Mouse (Mus musculus): ENCODE results near the gene Apool. TPM values are rescaled to one million over a fixed set of nuclear protein-coding genes. Genes with fewer than 3 reads are reported as not detected.

Apool gene
- total and polyA plus RNA-seq, 3 experiments = 32.9 to 34.6 TPM; not detected in 1

DNA sequence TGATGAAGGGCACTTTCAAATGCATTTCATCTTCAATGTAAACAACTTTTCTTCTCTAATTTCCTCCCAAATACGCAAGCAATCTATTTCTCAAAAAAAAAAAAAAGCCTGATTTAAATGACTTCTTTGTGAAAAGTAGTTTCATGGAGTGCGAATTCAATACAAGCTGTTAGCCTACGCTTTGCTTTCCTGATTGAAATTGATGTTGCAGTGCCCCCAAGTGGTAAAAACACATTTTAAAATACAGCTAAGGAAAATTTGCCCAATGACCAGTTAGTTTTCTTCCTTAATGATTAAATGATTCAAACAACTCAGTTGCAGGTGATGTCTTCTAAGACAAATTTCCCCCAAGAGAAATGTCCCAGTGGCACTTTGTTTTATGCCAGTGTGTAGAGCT lies 37.3 kb downstream of the Apool start:
- H3K27ac ChIP-seq (ENCODE audit: control insufficient read depth, low read depth, low read length) = no peak overlapping the region
- no peaks in the 10 kb centered on the region for H3K27me3 ChIP-seq (ENCODE audit: control insufficient read depth in 1 of 2, insufficient read depth in 2 of 2, low read length in 2 of 2)
- H3K4me1 ChIP-seq (ENCODE audit: control insufficient read depth in 1 of 2, insufficient read depth in 2 of 2, low read length in 2 of 2) = no peaks in the 10 kb centered on the region
- no peaks in the 10 kb centered on the region for H3K9me3 ChIP-seq (replicated peaks; ENCODE audit: insufficient read depth, low read length)
- DNase-seq (ENCODE audit: low read depth, low spot score) = peak; percentile 67
- H3K79me2 ChIP-seq (ENCODE audit: control insufficient read depth, insufficient read depth, low read length, poor library complexity) = no peaks in the 10 kb centered on the region
- no peak overlapping the region for H3K9ac ChIP-seq (ENCODE audit: control insufficient read depth, low read depth, low read length, poor library complexity, severe bottlenecking)
- TF ChIP-seq SMC3 (IDR thresholded peaks at IDR 0.05; ENCODE audit: low read depth, low read length) = peak; percentile 86
- peak; percentile 79 for TF ChIP-seq ZC3H11A (IDR thresholded peaks at IDR 0.05; ENCODE audit: low read depth, low read length)
- TF ChIP-seq CHD2 (IDR thresholded peaks at IDR 0.05; ENCODE audit: low read length) = no peak
- no peak for TF ChIP-seq SIN3A (IDR thresholded peaks at IDR 0.05; ENCODE audit: low read length)
- no peak for TF ChIP-seq USF1 (IDR thresholded peaks at IDR 0.05; ENCODE audit: low read depth, low read length)
- no peak for TF ChIP-seq E2F4 (IDR thresholded peaks at IDR 0.05; ENCODE audit: borderline replicate concordance, low read depth, low read length)
- TF ChIP-seq MYB (IDR thresholded peaks at IDR 0.05; ENCODE audit: low read depth, low read length) = no peak
- no peak for TF ChIP-seq RCOR1 (IDR thresholded peaks at IDR 0.05; ENCODE audit: low read depth, low read length)
- no peak for TF ChIP-seq MEF2A (IDR thresholded peaks at IDR 0.05; ENCODE audit: extremely low read depth, insufficient replicate concordance, low read depth, low read length, poor library complexity, severe bottlenecking)
- TF ChIP-seq POLR2A (IDR thresholded peaks at IDR 0.05; ENCODE audit: control insufficient read depth in 1 of 2, insufficient read depth in 1 of 2, low read depth in 1 of 2, low read length in 2 of 2, poor library complexity in 1 of 2) = no peak
- no peak for TF ChIP-seq TCF12 (IDR thresholded peaks at IDR 0.05; ENCODE audit: low read depth, low read length)
- TF ChIP-seq POLR2AphosphoS5 (IDR thresholded peaks at IDR 0.05; ENCODE audit: borderline replicate concordance, low read depth, low read length) = no peak
- TF ChIP-seq HCFC1 (IDR thresholded peaks at IDR 0.05; ENCODE audit: low read depth, low read length) = no peak
- TF ChIP-seq GATA1 (IDR thresholded peaks at IDR 0.05; ENCODE audit: low read depth, low read length) = no peak
- no peak for TF ChIP-seq BHLHE40 (IDR thresholded peaks at IDR 0.05; ENCODE audit: borderline replicate concordance, low read depth, low read length)
- no peak for TF ChIP-seq USF2 (IDR thresholded peaks at IDR 0.05; ENCODE audit: borderline replicate concordance in 1 of 2, insufficient read depth in 1 of 2, low read depth in 1 of 2, low read length in 2 of 2)
- no peak for TF ChIP-seq NELFE (IDR thresholded peaks at IDR 0.05; ENCODE audit: low read depth, low read length)
- TF ChIP-seq NRF1 (IDR thresholded peaks at IDR 0.05; ENCODE audit: insufficient read depth, low read depth, low read length, poor library complexity, severe bottlenecking) = no peak
- TF ChIP-seq ZKSCAN1 (IDR thresholded peaks at IDR 0.05; ENCODE audit: low read depth, low read length) = no peak
- TF ChIP-seq MYC (IDR thresholded peaks at IDR 0.05; ENCODE audit: low read depth, low read length) = no peak
- no peak for TF ChIP-seq MXI1 (IDR thresholded peaks at IDR 0.05; ENCODE audit: low read depth, low read length)
- TF ChIP-seq ELF1 (IDR thresholded peaks at IDR 0.05; ENCODE audit: low read depth, low read length) = no peak
- TF ChIP-seq ZMIZ1 (IDR thresholded peaks at IDR 0.05; ENCODE audit: low read depth, low read length) = no peak
- no peak for TF ChIP-seq GABPA (IDR thresholded peaks at IDR 0.05; ENCODE audit: low read depth, low read length)
- peak; percentile 29 to 82 (median 43); a peak in 5 of 6 replicates for TF ChIP-seq CTCF (IDR thresholded peaks at IDR 0.05 in 2 of 3, conservative IDR thresholded peaks at IDR 0.05 in 1 of 3; ENCODE audit: control insufficient read depth in 1 of 3, insufficient read depth in 1 of 3, low read depth in 2 of 3, low read length in 3 of 3, poor library complexity in 1 of 3, severe bottlenecking in 1 of 3)
- TF ChIP-seq POLR2AphosphoS2 (IDR thresholded peaks at IDR 0.05; ENCODE audit: low read length) = no peak
- no peak for TF ChIP-seq MAFK (IDR thresholded peaks at IDR 0.05; ENCODE audit: borderline replicate concordance, low read depth, low read length)
- no peak for TF ChIP-seq MAZ (IDR thresholded peaks at IDR 0.05; ENCODE audit: low read depth, low read length)
- no peak for TF ChIP-seq MAX (IDR thresholded peaks at IDR 0.05; ENCODE audit: low read length)
- TF ChIP-seq CHD1 (IDR thresholded peaks at IDR 0.05; ENCODE audit: low read depth, low read length) = no peak
- TF ChIP-seq RAD21 (IDR thresholded peaks at IDR 0.05; ENCODE audit: low read depth, low read length) = peak; percentile 94
- no peak for TF ChIP-seq KAT2A (conservative IDR thresholded peaks at IDR 0.05; ENCODE audit: low read depth, low read length)
- TF ChIP-seq ZNF384 (IDR thresholded peaks at IDR 0.05; ENCODE audit: low read depth, low read length) = no peak
- no peaks in the 10 kb centered on the region; a peak in 3 of 4 replicates for H3K36me3 ChIP-seq (ENCODE audit: control insufficient read depth in 1 of 2, insufficient read depth in 2 of 2, low read length in 2 of 2)
- H3K4me3 ChIP-seq (ENCODE audit: control insufficient read depth in 1 of 2, insufficient read depth in 1 of 2, low read depth in 2 of 2, low read length in 2 of 2) = no peak overlapping the region
